Mouse (Mus musculus) MEL (cell line): ENCODE results near the gene Bhlhe41.

Experiments used
- CHD1 ChIP-seq: IDR thresholded peaks from 2 replicates; pipeline ENCODE4 v1.6.1; 2012; ENCODE audit warnings: low read depth, mild to moderate bottlenecking, inconsistent platforms, low read length, improper control_type of control experiment
- CTCF ChIP-seq, 3 experiments: IDR thresholded peaks in 2 of 3; conservative IDR thresholded peaks in 1 of 3; 2 replicates each; pipeline ENCODE4 v1.5.1; 2011 to 2012; ENCODE audit warnings: low read length in 3 of 3, low read depth in 2 of 3, mild to moderate bottlenecking in 2 of 3, improper control_type of control experiment in 1 of 3, inconsistent platforms in 1 of 3, mixed read lengths in 1 of 3, moderate library complexity in 1 of 3; ENCODE audit not compliant: control insufficient read depth in 1 of 3, insufficient read depth in 1 of 3, poor library complexity in 1 of 3, severe bottlenecking in 1 of 3
- EP300 ChIP-seq, 2 experiments: IDR thresholded peaks; 2 replicates each; pipeline ENCODE4 v1.6.1; 2011; ENCODE audit warnings: improper control_type of control experiment in 2 of 2, low read length in 2 of 2, low read depth in 1 of 2, mild to moderate bottlenecking in 1 of 2
- HCFC1 ChIP-seq: IDR thresholded peaks from 2 replicates; pipeline ENCODE4 v1.6.1; 2012; ENCODE audit warnings: low read depth, mild to moderate bottlenecking, inconsistent platforms, low read length, improper control_type of control experiment, moderate library complexity
- KAT2A ChIP-seq: conservative IDR thresholded peaks from 2 replicates; pipeline ENCODE4 v1.6.1; 2012; ENCODE audit warnings: low read depth, low read length, improper control_type of control experiment, inconsistent platforms
- POLR2A ChIP-seq, 2 experiments: IDR thresholded peaks; 2 replicates each; pipeline ENCODE4 v1.6.1; 2011 to 2012; ENCODE audit warnings: low read length in 2 of 2, mild to moderate bottlenecking in 2 of 2, control low read depth in 1 of 2, improper control_type of control experiment in 1 of 2, low read depth in 1 of 2, moderate library complexity in 1 of 2; ENCODE audit not compliant: control insufficient read depth in 1 of 2, insufficient read depth in 1 of 2, poor library complexity in 1 of 2
- RCOR1 ChIP-seq: IDR thresholded peaks from 2 replicates; pipeline ENCODE4 v1.6.1; 2012; ENCODE audit warnings: low read depth, mild to moderate bottlenecking, inconsistent platforms, low read length, improper control_type of control experiment
- TAL1 ChIP-seq: IDR thresholded peaks from 2 replicates; pipeline ENCODE4 v1.6.1; 2012; ENCODE audit warnings: mild to moderate bottlenecking, inconsistent platforms, low read length, moderate library complexity, mixed read lengths
- USF1 ChIP-seq: IDR thresholded peaks from 2 replicates; pipeline ENCODE4 v1.6.1; 2014; ENCODE audit warnings: low read depth, mild to moderate bottlenecking, inconsistent platforms, low read length, improper control_type of control experiment, moderate library complexity

GRCm38 (mm10) chr6:145860350-145860749 lies 5.0 kb downstream of the Bhlhe41 start:
- no peak for TF ChIP-seq KAT2A
- TF ChIP-seq EP300 (IDR thresholded peaks at IDR 0.05; ENCODE audit: low read depth in 1 of 2, low read length in 2 of 2) = no peak
- no peak for TF ChIP-seq POLR2A (IDR thresholded peaks at IDR 0.05; ENCODE audit: control insufficient read depth in 1 of 2, insufficient read depth in 1 of 2, low read depth in 1 of 2, low read length in 2 of 2, poor library complexity in 1 of 2)
- no peak for TF ChIP-seq TAL1
- TF ChIP-seq CTCF (IDR thresholded peaks at IDR 0.05 in 2 of 3, conservative IDR thresholded peaks at IDR 0.05 in 1 of 3; ENCODE audit: control insufficient read depth in 1 of 3, insufficient read depth in 1 of 3, low read depth in 2 of 3, low read length in 3 of 3, poor library complexity in 1 of 3, severe bottlenecking in 1 of 3) = peak in 2 of 3 experiments; percentile 10 to 26; a peak in 2 of 6 replicates
- no peak for TF ChIP-seq HCFC1
- TF ChIP-seq CHD1 = no peak
- no peak for TF ChIP-seq USF1
- no peak for TF ChIP-seq RCOR1
